Mouse (Mus musculus): ENCODE measurements around the gene Mdn1.

DNA sequence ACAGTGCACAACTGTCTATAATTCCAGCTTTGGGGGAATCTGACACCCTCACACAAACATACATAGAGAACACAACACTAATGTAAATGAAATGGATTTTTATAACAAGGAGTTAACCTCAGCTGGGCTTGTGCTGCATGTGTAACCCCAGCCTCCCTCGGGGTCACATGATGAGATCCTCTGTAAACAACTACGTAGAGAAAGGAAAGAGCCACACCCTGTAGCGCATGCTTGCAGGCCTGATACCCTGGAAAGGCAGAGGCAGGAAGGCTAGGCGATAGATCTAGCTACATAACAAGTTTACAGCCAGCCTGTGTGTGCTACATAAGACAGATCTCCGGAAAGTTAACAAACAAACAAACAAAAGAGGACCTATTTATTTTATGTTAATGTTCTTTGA lies 5.2 kb upstream of the Mdn1 start:
- TF ChIP-seq CTCF (IDR thresholded peaks at IDR 0.05; ENCODE audit: low read depth, low read length): no peak
- no peak for TF ChIP-seq TAL1 (conservative IDR thresholded peaks at IDR 0.05; ENCODE audit: low read depth, low read length)
- no peak for TF ChIP-seq POLR2AphosphoS5 (IDR thresholded peaks at IDR 0.05; ENCODE audit: insufficient replicate concordance, low read depth, low read length)
- TF ChIP-seq GATA2 (IDR thresholded peaks at IDR 0.05; ENCODE audit: borderline replicate concordance, low read depth, low read length): no peak
- TF ChIP-seq GATA1 (IDR thresholded peaks at IDR 0.05; ENCODE audit: borderline replicate concordance, low read length): no peak

Measured in G1E (cell line).